Mouse (Mus musculus): ENCODE measurements around the gene Kat6b. TPM values are rescaled to one million over a fixed set of nuclear protein-coding genes. Genes with fewer than 3 reads are reported as not detected.

The Kat6b gene
- total and polyA plus RNA-seq, 2 experiments from 2014 or later: 15.2 to 23.1 TPM

DNA sequence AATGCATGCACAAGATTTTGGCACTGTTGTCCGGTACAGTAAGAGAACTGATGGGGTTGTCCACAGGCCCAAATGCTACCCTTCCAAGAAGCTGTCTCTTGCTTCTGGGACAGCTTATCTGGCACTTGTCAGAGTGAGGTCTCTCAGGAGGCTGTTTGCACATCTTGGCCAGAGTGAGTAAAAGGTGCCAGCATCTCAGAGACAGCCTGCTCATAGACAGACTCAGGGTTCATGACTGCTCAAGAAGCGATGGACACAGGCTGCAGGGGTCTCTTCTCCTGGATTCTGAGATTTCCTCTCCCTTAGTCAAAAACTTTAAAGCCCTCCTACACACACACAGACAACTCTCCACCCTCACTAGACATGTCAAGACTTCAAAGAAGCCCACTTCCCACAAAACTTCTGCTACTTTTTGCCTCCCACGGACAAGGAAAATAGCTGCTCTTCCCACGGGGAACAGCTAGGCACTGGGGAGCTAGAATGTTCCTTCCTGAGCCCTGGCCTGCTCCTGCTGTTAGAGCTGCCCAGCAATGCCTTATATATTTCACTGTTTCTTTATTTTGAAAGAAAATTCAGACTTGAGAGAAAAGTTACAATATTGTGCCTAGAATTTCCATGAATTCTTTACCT, 159.7 kb downstream of the Kat6b start:
- no peaks in the 10 kb centered on the region for H3K27me3 ChIP-seq (ENCODE audit: insufficient read depth, low read length)
- DNase-seq (ENCODE audit: low spot score) (no peak), ATAC-seq (ENCODE audit: low FRiP score) (no peak)
- H3K4me2 ChIP-seq (ENCODE audit: low read depth, low read length, poor library complexity, severe bottlenecking): no peak overlapping the region
- TF ChIP-seq CTCF (IDR thresholded peaks at IDR 0.05): no peak
- peaks cover 4% of the 10 kb centered on the region; the same call in 1 of the 2 replicates for H3K4me1 ChIP-seq (ENCODE audit: insufficient read depth, low read length)
- no peak overlapping the region for H3K27ac ChIP-seq (ENCODE audit: low read depth, low read length)
- WGBS: 77% methylated on average over 4 of the region's 4 CpGs
- H3K9ac ChIP-seq (replicated peaks; ENCODE audit: low read length, poor library complexity, severe bottlenecking): no peak overlapping the region
- no peaks in the 10 kb centered on the region for H3K36me3 ChIP-seq (ENCODE audit: insufficient read depth, low read length)
- H3K4me3 ChIP-seq (ENCODE audit: low read depth, low read length): no peak overlapping the region
- H3K9me3 ChIP-seq (ENCODE audit: low read length): no peaks in the 10 kb centered on the region

DNA sequence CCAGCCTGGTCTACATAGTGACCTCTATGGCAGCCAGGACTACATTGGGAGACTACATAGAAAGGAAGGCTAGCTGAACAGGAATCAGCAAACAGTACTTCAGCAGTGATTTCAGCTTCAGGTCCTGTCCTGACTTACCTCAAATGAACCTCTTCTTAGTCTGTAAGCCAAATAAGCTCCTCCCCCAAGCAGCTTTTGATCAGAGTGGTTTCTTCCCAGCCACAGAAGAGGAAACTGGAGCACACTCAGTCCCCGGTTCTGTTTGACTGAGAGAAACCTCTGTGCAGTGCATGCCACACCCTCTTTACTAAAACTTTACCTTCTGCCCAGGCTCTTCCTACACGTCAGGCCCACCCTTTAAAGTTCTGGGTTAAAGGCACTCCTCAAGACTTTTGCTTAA, 172.6 kb downstream of the Kat6b start:
- H3K4me1 ChIP-seq (ENCODE audit: insufficient read depth, low read length): 0 out of 2 replicates have a peak, but pooled peaks cover 2% of the 10 kb centered on the region
- no peaks in the 10 kb centered on the region for H3K9me3 ChIP-seq (ENCODE audit: low read length)
- no peak overlapping the region for H3K4me3 ChIP-seq (ENCODE audit: low read depth, low read length)
- H3K27me3 ChIP-seq (ENCODE audit: insufficient read depth, low read length): no peaks in the 10 kb centered on the region
- WGBS: 82% methylated on average over 2 of the region's 2 CpGs
- ATAC-seq (ENCODE audit: low FRiP score): no peak
- H3K4me2 ChIP-seq (ENCODE audit: low read depth, low read length, poor library complexity, severe bottlenecking): no peak overlapping the region
- TF ChIP-seq CTCF (IDR thresholded peaks at IDR 0.05): no peak
- DNase-seq (ENCODE audit: low spot score): no peak
- H3K27ac ChIP-seq (ENCODE audit: low read depth, low read length): no peak overlapping the region
- peaks cover 4% of the 10 kb centered on the region; the same call in 1 of the 2 replicates for H3K36me3 ChIP-seq (ENCODE audit: insufficient read depth, low read length)
- H3K9ac ChIP-seq (replicated peaks; ENCODE audit: low read length, poor library complexity, severe bottlenecking): no peak overlapping the region

- Histone ChIP-seq H3K4me3 (ENCODE audit: low read depth, low read length) (no peak overlapping the region), H3K27me3 (ENCODE audit: insufficient read depth, low read length) (no peaks in the 10 kb centered on the region), H3K4me2 (ENCODE audit: low read depth, low read length, poor library complexity, severe bottlenecking) (no peak overlapping the region), H3K9ac (replicated peaks; ENCODE audit: low read length, poor library complexity, severe bottlenecking) (no peak overlapping the region), H3K27ac (ENCODE audit: low read depth, low read length) (no peak overlapping the region), H3K36me3 (ENCODE audit: insufficient read depth, low read length) (peaks cover 22% of the 10 kb centered on the region), H3K9me3 (ENCODE audit: low read length) (no peaks in the 10 kb centered on the region), H3K4me1 (ENCODE audit: insufficient read depth, low read length) (0 out of 2 replicates have a peak, but pooled peaks cover 2% of the 10 kb centered on the region)
- ATAC-seq (ENCODE audit: low FRiP score) (peak; percentile 35; the same call in 1 of the 2 replicates), DNase-seq (ENCODE audit: low spot score) (peak; percentile 28)
- TF ChIP-seq CTCF (IDR thresholded peaks at IDR 0.05): no peak
- 62% methylated on average over 13 of the region's 13 CpGs for WGBS
Observed at GRCm38 (mm10) chr14:21659155-21659554, 177.9 kb downstream of the Kat6b start.

DNA sequence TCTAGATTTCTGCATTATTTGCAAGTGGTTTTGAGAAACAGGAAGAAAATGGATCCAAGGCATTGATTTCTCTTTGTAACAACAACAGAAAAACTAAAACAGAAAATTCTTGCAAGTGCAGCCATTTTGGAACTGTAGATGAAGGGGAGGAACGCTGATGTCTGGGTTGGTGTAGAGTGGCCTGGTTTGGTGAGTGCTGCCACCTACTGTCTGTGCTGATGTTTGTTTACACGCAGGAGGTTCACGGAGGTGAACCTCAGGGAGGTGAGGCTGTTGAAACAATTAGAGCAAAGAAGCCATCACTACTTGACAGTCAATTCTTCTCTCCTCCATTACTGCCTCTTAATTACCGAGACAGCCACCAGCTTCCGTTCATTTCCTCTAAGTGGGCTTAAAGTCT, 178.4 kb downstream of the Kat6b start:
- 20% methylated on average over 5 of the region's 5 CpGs for whole genome bisulfite sequencing
- Histone ChIP-seq H3K36me3 (ENCODE audit: insufficient read depth, low read length) (peaks cover 25% of the 10 kb centered on the region), H3K27ac (ENCODE audit: low read depth, low read length) (no peak overlapping the region), H3K4me1 (ENCODE audit: insufficient read depth, low read length) (0 out of 2 replicates have a peak, but pooled peaks cover 2% of the 10 kb centered on the region), H3K27me3 (ENCODE audit: insufficient read depth, low read length) (no peaks in the 10 kb centered on the region), H3K4me3 (ENCODE audit: low read depth, low read length) (no peak overlapping the region), H3K4me2 (ENCODE audit: low read depth, low read length, poor library complexity, severe bottlenecking) (no peak overlapping the region), H3K9me3 (ENCODE audit: low read length) (no peaks in the 10 kb centered on the region), H3K9ac (replicated peaks; ENCODE audit: low read length, poor library complexity, severe bottlenecking) (no peak overlapping the region)
- peak; percentile 83 for TF ChIP-seq CTCF (IDR thresholded peaks at IDR 0.05)
- DNase-seq (ENCODE audit: low spot score) (peak; percentile 84), ATAC-seq (ENCODE audit: low FRiP score) (peak; percentile 87)

GRCm38 (mm10) chr14:21662465-21663142, 181.4 kb downstream of the Kat6b start:
- ATAC-seq (ENCODE audit: low FRiP score) (no peak), DNase-seq (ENCODE audit: low spot score) (peak; percentile 31)
- Histone ChIP-seq H3K9me3 (ENCODE audit: low read length) (no peaks in the 10 kb centered on the region), H3K9ac (replicated peaks; ENCODE audit: low read length, poor library complexity, severe bottlenecking) (no peak overlapping the region), H3K4me1 (ENCODE audit: insufficient read depth, low read length) (0 out of 2 replicates have a peak, but pooled peaks cover 2% of the 10 kb centered on the region), H3K36me3 (ENCODE audit: insufficient read depth, low read length) (peaks cover 34% of the 10 kb centered on the region), H3K27ac (ENCODE audit: low read depth, low read length) (no peak overlapping the region), H3K4me2 (ENCODE audit: low read depth, low read length, poor library complexity, severe bottlenecking) (no peak overlapping the region), H3K4me3 (ENCODE audit: low read depth, low read length) (no peak overlapping the region), H3K27me3 (ENCODE audit: insufficient read depth, low read length) (no peaks in the 10 kb centered on the region)
- TF ChIP-seq CTCF (IDR thresholded peaks at IDR 0.05): peak; percentile 59
- WGBS: 85% methylated on average over 8 of the region's 8 CpGs

GRCm38 (mm10) chr14:21669218-21669617, 188.0 kb downstream of the Kat6b start:
- H3K36me3 ChIP-seq (ENCODE audit: insufficient read depth, low read length): peaks cover 29% of the 10 kb centered on the region
- H3K4me3 ChIP-seq (ENCODE audit: low read depth, low read length): no peak overlapping the region
- H3K4me2 ChIP-seq (ENCODE audit: low read depth, low read length, poor library complexity, severe bottlenecking): no peak overlapping the region
- no peak overlapping the region for H3K9ac ChIP-seq (replicated peaks; ENCODE audit: low read length, poor library complexity, severe bottlenecking)
- H3K9me3 ChIP-seq (ENCODE audit: low read length): no peaks in the 10 kb centered on the region
- DNase-seq (ENCODE audit: low spot score) (no peak), ATAC-seq (ENCODE audit: low FRiP score) (no peak)
- no peaks in the 10 kb centered on the region for H3K4me1 ChIP-seq (ENCODE audit: insufficient read depth, low read length)
- no peaks in the 10 kb centered on the region for H3K27me3 ChIP-seq (ENCODE audit: insufficient read depth, low read length)
- no peak for TF ChIP-seq CTCF (IDR thresholded peaks at IDR 0.05)
- 97% methylated on average over 11 of the region's 11 CpGs for WGBS
- no peak overlapping the region for H3K27ac ChIP-seq (ENCODE audit: low read depth, low read length)
